Mouse (Mus musculus): ENCODE data around the gene Rab5b.

Rab5b gene

GRCm38 (mm10) chr10:128699611-128700010, 3.5 kb upstream of the Rab5b start:
- DNase-seq (ENCODE audit: low spot score in 2 of 2), result no peak

GRCm38 (mm10) chr10:128699006-128699405, 2.9 kb upstream of the Rab5b start:
- no peak for DNase-seq (ENCODE audit: low spot score in 2 of 2)

- no peak for DNase-seq (ENCODE audit: low spot score in 2 of 2)
Measured at GRCm38 (mm10) chr10:128697072-128697725, 1.1 kb upstream of the Rab5b start.

- DNase-seq (ENCODE audit: low spot score in 2 of 2), result no peak
Measured at GRCm38 (mm10) chr10:128695411-128695991, 563 bp downstream of the Rab5b start.

GRCm38 (mm10) chr10:128674469-128675008, 21.5 kb downstream of the Rab5b start:
- DNase-seq (ENCODE audit: low spot score in 2 of 2), result no peak

GRCm38 (mm10) chr10:128673763-128674468, 22.1 kb downstream of the Rab5b start, which contains the start of gene Suox:
Suox (minus strand) TSS chr10:128674073.
- peak; percentile 72 to 83 for DNase-seq (ENCODE audit: low spot score in 2 of 2)

- DNase-seq (ENCODE audit: low spot score in 2 of 2), result no peak
Measured at GRCm38 (mm10) chr10:128671148-128671547, 24.9 kb downstream of the Rab5b start.

- peak; percentile 42 to 64 for DNase-seq (ENCODE audit: low spot score in 2 of 2)
Measured at GRCm38 (mm10) chr10:128668790-128669672, 27.0 kb downstream of the Rab5b start.

- no peak for DNase-seq (ENCODE audit: low spot score in 2 of 2)
Measured at GRCm38 (mm10) chr10:128665806-128666205, 30.3 kb downstream of the Rab5b start.

GRCm38 (mm10) chr10:128665307-128665706, 30.8 kb downstream of the Rab5b start:
- no peak for DNase-seq (ENCODE audit: low spot score in 2 of 2)

GRCm38 (mm10) chr10:128664808-128665207, 31.3 kb downstream of the Rab5b start:
- DNase-seq (ENCODE audit: low spot score in 2 of 2), result no peak

- no peak for DNase-seq (ENCODE audit: low spot score in 2 of 2)
Measured at GRCm38 (mm10) chr10:128663441-128664220, 32.4 kb downstream of the Rab5b start.

- DNase-seq (ENCODE audit: low spot score in 2 of 2), result no peak
Measured at GRCm38 (mm10) chr10:128662465-128662864, 33.6 kb downstream of the Rab5b start.

GRCm38 (mm10) chr10:128659490-128659889, 36.6 kb downstream of the Rab5b start:
- no peak for DNase-seq (ENCODE audit: low spot score in 2 of 2)

- DNase-seq (ENCODE audit: low spot score in 2 of 2), result no peak
Measured at GRCm38 (mm10) chr10:128657844-128658243, 38.2 kb downstream of the Rab5b start.

- DNase-seq (ENCODE audit: low spot score in 2 of 2), result no peak
Measured at GRCm38 (mm10) chr10:128656731-128657130, 39.3 kb downstream of the Rab5b start.

GRCm38 (mm10) chr10:128655254-128655653, 40.8 kb downstream of the Rab5b start:
- DNase-seq (ENCODE audit: low spot score in 2 of 2), result no peak

- DNase-seq (ENCODE audit: low spot score in 2 of 2), result no peak
Measured at GRCm38 (mm10) chr10:128653866-128654265, 42.2 kb downstream of the Rab5b start.

- peak; percentile 54 to 56 for DNase-seq (ENCODE audit: low spot score in 2 of 2)
Measured at GRCm38 (mm10) chr10:128646139-128647089, 49.6 kb downstream of the Rab5b start.
